Mouse (Mus musculus) heart, postnatal 0 days (tissue): ENCODE data around the gene Rptor. TPM values are rescaled to one million over a fixed set of nuclear protein-coding genes. Genes with fewer than 3 reads are reported as not detected.
A peak's percentile ranks its signal among the peaks of the same experiment; 100 is the strongest.

Experiments
- ATAC-seq: fragments of 200-750 bp; cut with Nextera tagmentation; 2 replicates; pipeline ENCODE4 v1.8.0; 2017; ENCODE audit warnings: low read depth, moderate number of reproducible peaks, moderate library complexity; ENCODE audit not compliant: insufficient read depth
- DNase-seq: peaks from one replicate; pipeline ENCODE4 v3.0.0-alpha.2; 2016; ENCODE audit warnings: low spot score
- H3K27ac ChIP-seq: fragments of 300-500 bp; sonication (generic); 2 replicates; pipeline ENCODE4 v1.5.1; 2014; ENCODE audit warnings: low read depth, mild to moderate bottlenecking
- H3K27me3 ChIP-seq: fragments of 300-500 bp; sonication (generic); 2 replicates; pipeline ENCODE4 v1.6.1; 2014; ENCODE audit warnings: low read length, mixed read lengths; ENCODE audit not compliant: control insufficient read depth, insufficient read depth
- H3K36me3 ChIP-seq: fragments of 300-500 bp; sonication (generic); replicated peaks from 2 replicates; pipeline ENCODE4 v1.6.1; 2014; ENCODE audit warnings: low read length, mixed read lengths; ENCODE audit not compliant: control insufficient read depth, insufficient read depth
- H3K4me1 ChIP-seq: fragments of 300-500 bp; sonication (generic); 2 replicates; pipeline ENCODE4 v1.6.1; 2014; ENCODE audit warnings: antibody characterized with exemption; ENCODE audit not compliant: control insufficient read depth, insufficient read depth
- H3K4me2 ChIP-seq: fragments of 300-500 bp; sonication (generic); 2 replicates; pipeline ENCODE4 v1.6.1; 2014; ENCODE audit warnings: low read depth, mild to moderate bottlenecking, low read length, moderate library complexity
- H3K4me3 ChIP-seq: fragments of 300-500 bp; sonication (generic); 2 replicates; pipeline ENCODE4 v1.5.1; 2014; ENCODE audit warnings: low read depth, low read length
- H3K9ac ChIP-seq: fragments of 300-500 bp; sonication (generic); replicated peaks from 2 replicates; pipeline ENCODE4 v1.6.1; 2014; ENCODE audit warnings: low read depth, low read length, mixed read lengths
- H3K9me3 ChIP-seq: fragments of 300-500 bp; sonication (generic); replicated peaks from 2 replicates; pipeline ENCODE4 v1.6.1; 2016; ENCODE audit warnings: low read length; ENCODE audit not compliant: control insufficient read depth
- CTCF ChIP-seq: IDR thresholded peaks from 2 replicates; pipeline ENCODE4 v1.5.1; 2016; ENCODE audit warnings: antibody characterized with exemption, control low read depth, low read depth
- EP300 ChIP-seq: IDR thresholded peaks from 2 replicates; pipeline ENCODE4 v1.6.1; 2016; ENCODE audit warnings: antibody characterized with exemption, low read depth
- WGBS: fragments of 180-500 bp; shearing (Covaris S2); extraction: QIAGEN DNeasy Blood & Tissue Kit; methylation state at CpG from one replicate; pipeline ENCODE4 v1.1.7; 2014; 5-methylcytosine and 5-hydroxymethylcytosine counted together
- polyA plus RNA-seq: library from polyadenylated mRNA; unstranded; fragments of >200 nt; fragmentation: Nextera tagmentation; extraction: Ambion mirVana; gene quantifications from 2 replicates; pipeline ENCODE4 v1.2.1, GENCODE M21; 2015
- total RNA-seq: library from RNA; depleted of rRNA; stranded (reverse); fragments of >200 nt; gene quantifications from 2 replicates; pipeline ENCODE4 v1.2.3, GENCODE M21; 2014; ENCODE audit warnings: low replicate concordance

Rptor gene
- total and polyA plus RNA-seq, 2 experiments from 2014 or later, result 4.8 to 39.8 TPM

DNA sequence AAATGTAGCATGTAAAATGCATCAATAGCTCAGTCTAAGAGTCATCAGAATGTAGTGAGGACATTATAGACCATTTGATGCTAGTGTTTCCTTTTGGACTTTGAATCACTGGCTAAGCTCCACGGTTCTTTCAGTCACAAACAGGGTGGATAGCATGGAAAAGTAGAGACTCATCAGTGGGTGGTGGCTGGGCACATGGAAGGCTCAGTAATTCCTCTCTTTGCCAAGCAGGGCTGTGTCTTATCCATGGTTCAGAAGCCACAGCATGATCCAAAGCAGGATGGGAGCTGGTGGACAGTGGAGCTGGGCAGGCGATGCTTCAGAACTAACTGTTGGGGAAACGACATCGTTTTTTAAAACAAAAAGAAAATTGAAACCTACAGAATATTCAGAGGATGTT lies 179.0 kb downstream of the Rptor start:
- no peak overlapping the region for H3K27ac ChIP-seq
- WGBS, result 89% methylated on average over 4 of the region's 4 CpGs
- H3K4me2 ChIP-seq, result no peak overlapping the region
- H3K4me3 ChIP-seq, result no peak overlapping the region
- no peak overlapping the region for H3K9ac ChIP-seq
- no peak for DNase-seq
- H3K27me3 ChIP-seq, result no peaks in the 10 kb centered on the region
- no peak for ATAC-seq
- TF ChIP-seq CTCF (no peak), EP300 (no peak)
- H3K36me3 ChIP-seq, result 0 out of 2 replicates have a peak, but pooled peaks cover 4% of the 10 kb centered on the region
- H3K9me3 ChIP-seq, result no peaks in the 10 kb centered on the region
- H3K4me1 ChIP-seq, result peaks cover 31% of the 10 kb centered on the region

DNA sequence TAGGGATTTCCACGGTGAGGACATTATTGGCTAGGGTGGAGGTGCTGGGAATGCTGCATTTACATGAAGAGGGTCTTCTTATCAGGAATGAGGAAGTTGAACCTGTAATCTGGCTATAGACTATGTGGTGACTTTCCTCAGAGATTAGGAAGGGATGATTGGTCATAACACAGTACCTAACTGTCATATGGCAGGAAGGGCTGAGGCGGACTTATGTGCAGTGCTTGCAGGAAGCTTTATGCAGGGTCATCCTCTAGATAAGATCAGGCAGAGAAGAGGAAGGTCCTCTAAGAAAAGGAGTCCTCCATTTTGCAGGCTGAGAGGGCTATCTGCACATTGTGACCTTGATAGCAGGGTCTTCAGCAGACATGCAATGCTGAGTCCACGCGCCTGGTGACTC lies 180.9 kb downstream of the Rptor start:
- H3K9me3 ChIP-seq, result no peaks in the 10 kb centered on the region
- H3K4me2 ChIP-seq, result no peak overlapping the region
- H3K4me1 ChIP-seq, result peaks cover 28% of the 10 kb centered on the region
- no peak overlapping the region for H3K9ac ChIP-seq
- no peak overlapping the region for H3K4me3 ChIP-seq
- DNase-seq, result no peak
- no peak for ATAC-seq
- TF ChIP-seq EP300, result no peak
- TF ChIP-seq CTCF, result no peak
- WGBS, result 76% methylated on average over 4 of the region's 4 CpGs
- 0 out of 2 replicates have a peak, but pooled peaks cover 4% of the 10 kb centered on the region for H3K36me3 ChIP-seq
- H3K27me3 ChIP-seq, result no peaks in the 10 kb centered on the region
- H3K27ac ChIP-seq, result no peak overlapping the region

DNA sequence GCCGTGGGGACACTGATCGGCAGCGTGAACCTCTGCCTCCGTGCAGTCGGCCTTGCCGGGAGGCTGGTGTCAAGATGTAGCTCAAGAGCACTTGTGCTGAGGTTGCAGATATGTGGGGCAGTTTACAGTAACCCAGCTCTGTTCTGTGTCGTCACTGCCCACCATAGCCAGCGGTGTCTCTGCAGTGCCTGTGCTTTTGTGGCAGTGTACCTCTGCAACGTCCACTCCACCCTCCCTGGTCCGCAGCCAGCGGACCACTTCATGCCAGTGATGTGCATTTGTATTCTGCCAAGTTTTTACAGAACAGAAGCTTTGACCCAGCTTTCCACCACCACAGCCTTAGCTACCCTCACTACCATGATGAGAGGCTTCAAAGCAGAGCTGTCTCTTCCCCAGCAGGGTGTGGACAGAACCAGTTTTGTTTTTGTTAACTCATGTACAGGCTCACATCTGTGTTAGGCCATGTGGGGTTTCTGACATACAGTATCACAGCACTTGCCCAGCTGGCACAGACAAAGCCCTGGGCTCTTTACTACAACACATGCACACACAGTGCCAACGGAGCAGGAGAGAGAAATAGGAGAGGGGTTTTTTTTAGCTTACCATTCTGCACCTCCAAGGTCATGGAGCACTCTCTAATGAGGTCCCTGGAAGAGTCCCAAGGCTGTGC lies 182.1 kb downstream of the Rptor start:
- TF ChIP-seq CTCF (no peak), EP300 (no peak)
- peak overlapping the region; percentile 13; the same call in 1 of the 2 replicates for H3K4me2 ChIP-seq
- 44% methylated on average over 12 of the region's 12 CpGs for WGBS
- H3K4me1 ChIP-seq, result peaks cover 28% of the 10 kb centered on the region
- H3K9me3 ChIP-seq, result no peaks in the 10 kb centered on the region
- no peaks in the 10 kb centered on the region for H3K27me3 ChIP-seq
- DNase-seq (peak; percentile 28), ATAC-seq (peak; percentile 73)
- no peak overlapping the region for H3K4me3 ChIP-seq
- 0 out of 2 replicates have a peak, but pooled peaks cover 4% of the 10 kb centered on the region for H3K36me3 ChIP-seq
- no peak overlapping the region for H3K9ac ChIP-seq
- peak overlapping the region; percentile 78 for H3K27ac ChIP-seq

DNA sequence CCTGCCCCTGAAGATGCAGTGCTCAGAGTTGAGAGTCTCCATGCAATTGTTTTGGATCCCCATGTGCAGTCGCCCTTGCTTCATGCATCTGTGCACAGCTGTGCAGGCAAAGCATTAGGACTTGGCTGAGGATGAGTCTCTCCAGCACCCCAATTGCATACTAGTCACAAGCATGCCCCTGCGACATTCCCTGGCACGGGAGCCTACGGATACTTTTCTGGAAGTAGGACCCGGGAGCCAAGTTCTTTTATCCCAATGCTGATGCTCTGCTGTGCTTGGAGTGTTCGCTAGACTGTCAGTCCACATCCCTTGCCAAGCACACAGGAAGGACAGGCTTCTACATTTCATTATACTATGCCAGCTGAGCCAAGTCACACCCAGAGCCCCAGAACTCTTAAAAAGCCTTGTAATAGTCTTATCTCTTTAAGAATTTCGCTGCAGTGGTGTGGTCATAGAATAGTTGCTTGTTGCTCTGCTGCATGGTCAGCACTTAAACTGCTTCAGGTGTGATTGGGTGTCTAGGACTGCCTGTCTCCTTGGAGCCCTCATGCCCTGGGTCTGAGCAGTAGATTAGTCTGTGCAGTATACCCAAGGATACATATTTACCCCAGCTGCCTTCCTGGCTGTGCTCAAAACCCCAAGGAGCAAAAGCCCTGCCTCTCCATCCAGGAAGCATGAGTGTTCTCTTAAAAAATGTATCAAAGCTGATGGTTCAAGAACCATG lies 183.1 kb downstream of the Rptor start:
- Histone ChIP-seq H3K36me3 (0 out of 2 replicates have a peak, but pooled peaks cover 4% of the 10 kb centered on the region), H3K9ac (no peak overlapping the region), H3K27me3 (no peaks in the 10 kb centered on the region), H3K4me3 (no peak overlapping the region), H3K9me3 (no peaks in the 10 kb centered on the region), H3K4me1 (peaks cover 28% of the 10 kb centered on the region), H3K4me2 (no peak overlapping the region), H3K27ac (peak overlapping the region; percentile 78; the same call in 1 of the 2 replicates)
- WGBS, result 65% methylated on average over 7 of the region's 7 CpGs
- ATAC-seq, result no peak
- TF ChIP-seq CTCF (no peak), EP300 (no peak)
- DNase-seq, result no peak

DNA sequence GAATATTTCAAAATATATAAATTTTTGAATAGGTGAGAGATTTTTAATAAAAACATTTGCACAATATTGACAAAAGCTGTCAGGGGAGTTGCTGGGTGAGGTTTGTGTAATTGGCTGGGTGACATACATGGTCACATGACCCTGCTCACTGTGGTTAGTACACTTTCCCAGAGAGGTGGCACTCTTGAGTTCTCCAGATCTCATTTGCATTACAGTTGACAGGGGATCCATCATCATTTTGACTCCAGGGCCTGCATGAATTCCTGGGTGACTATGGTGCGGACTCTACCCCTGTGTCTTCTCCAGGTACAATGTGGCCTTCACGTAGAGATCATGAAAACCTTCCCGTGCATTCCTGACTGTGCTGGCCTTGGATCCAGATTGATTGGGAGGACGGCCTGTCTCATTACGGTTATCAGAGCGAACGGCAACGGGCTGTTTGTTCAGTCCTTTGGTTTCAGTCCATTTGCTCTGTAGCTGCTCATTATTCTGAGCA lies 183.7 kb downstream of the Rptor start:
- no peaks in the 10 kb centered on the region for H3K27me3 ChIP-seq

More for the DNA sequence above, 183.7 kb downstream of the Rptor start:
- Histone ChIP-seq H3K27ac (no peak overlapping the region), H3K4me3 (no peak overlapping the region), H3K4me2 (no peak overlapping the region), H3K4me1 (peaks cover 28% of the 10 kb centered on the region), H3K9me3 (no peaks in the 10 kb centered on the region), H3K36me3 (0 out of 2 replicates have a peak, but pooled peaks cover 4% of the 10 kb centered on the region), H3K9ac (no peak overlapping the region)
- no peak for ATAC-seq
- TF ChIP-seq EP300, result no peak
- TF ChIP-seq CTCF, result 0 out of 2 replicates have a peak, but pooled peaks have one; percentile 4
- 86% methylated on average over 8 of the region's 8 CpGs for WGBS
- no peak for DNase-seq
